Mouse (Mus musculus): Measurements from ENCODE around the gene Afmid. TPM values are rescaled to one million over a fixed set of nuclear protein-coding genes. Genes with fewer than 3 reads are reported as not detected.
A peak's percentile ranks its signal among the peaks of the same experiment; 100 is the strongest.

Gene Afmid
- polyA plus RNA-seq, 1 experiment from 2014 or later: 4.6 TPM

DNA sequence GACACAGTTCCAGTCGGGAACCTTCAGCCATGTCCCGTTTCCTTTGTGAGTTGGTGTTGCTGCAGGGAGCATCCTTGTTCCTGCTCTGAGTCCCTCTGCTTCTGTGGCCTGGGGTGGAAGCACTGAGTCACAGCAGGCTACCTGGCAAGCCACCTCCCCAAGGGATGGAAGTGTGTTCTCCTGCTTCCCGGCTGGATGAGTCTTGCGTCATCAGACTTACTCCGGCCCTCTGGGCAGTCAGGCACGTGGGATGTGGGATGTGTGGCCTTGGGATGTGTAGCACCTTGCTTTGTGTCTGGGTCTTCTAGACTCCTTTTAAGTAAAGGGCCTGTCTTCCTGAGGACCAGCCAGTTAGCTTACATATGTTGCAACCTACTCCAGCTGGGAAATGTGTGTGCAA lies 54.0 kb downstream of the Afmid start:
- Histone ChIP-seq H3K4me2 (no peak overlapping the region), H3K36me3 (ENCODE audit: insufficient read depth) (no peaks in the 10 kb centered on the region), H3K9me3 (ENCODE audit: low read depth, low read length) (no peaks in the 10 kb centered on the region), H3K4me1 (ENCODE audit: insufficient read depth) (peaks cover 27% of the 10 kb centered on the region), H3K27me3 (ENCODE audit: insufficient read depth, low read length) (no peaks in the 10 kb centered on the region), H3K27ac (ENCODE audit: low read depth) (no peak overlapping the region), H3K4me3 (ENCODE audit: low read depth, low read length) (no peak overlapping the region), H3K9ac (no peak overlapping the region)
- DNase-seq (no peak), ATAC-seq (ENCODE audit: insufficient read depth) (no peak)
- no peak for TF ChIP-seq CTCF (IDR thresholded peaks at IDR 0.05; ENCODE audit: low read depth)
- WGBS: 70% methylated on average over 6 of the region's 6 CpGs

- DNase-seq: no peak
- 0 out of 2 replicates have a peak overlapping the region, but pooled peaks have one; percentile 69 for H3K27ac ChIP-seq (ENCODE audit: low read depth)
- 80% methylated on average over 9 of the region's 9 CpGs for WGBS
- no peak overlapping the region for H3K9ac ChIP-seq
- H3K4me3 ChIP-seq (ENCODE audit: low read depth, low read length): no peak overlapping the region
- H3K4me2 ChIP-seq: no peak overlapping the region
- H3K36me3 ChIP-seq (ENCODE audit: insufficient read depth): no peaks in the 10 kb centered on the region
- no peaks in the 10 kb centered on the region for H3K27me3 ChIP-seq (ENCODE audit: insufficient read depth, low read length)
- ATAC-seq (ENCODE audit: insufficient read depth): no peak
- TF ChIP-seq CTCF (IDR thresholded peaks at IDR 0.05; ENCODE audit: low read depth): no peak
- H3K4me1 ChIP-seq (ENCODE audit: insufficient read depth): peaks cover 27% of the 10 kb centered on the region
- H3K9me3 ChIP-seq (ENCODE audit: low read depth, low read length): no peaks in the 10 kb centered on the region
Observed at GRCm38 (mm10) chr11:117880336-117880976, 54.7 kb downstream of the Afmid start.

- TF ChIP-seq CTCF (IDR thresholded peaks at IDR 0.05; ENCODE audit: low read depth): no peak
- Histone ChIP-seq H3K9ac (peak overlapping the region; percentile 8; the same call in 1 of the 2 replicates), H3K4me1 (ENCODE audit: insufficient read depth) (peaks cover 27% of the 10 kb centered on the region), H3K36me3 (ENCODE audit: insufficient read depth) (no peaks in the 10 kb centered on the region), H3K27me3 (ENCODE audit: insufficient read depth, low read length) (no peaks in the 10 kb centered on the region), H3K9me3 (ENCODE audit: low read depth, low read length) (no peaks in the 10 kb centered on the region), H3K27ac (ENCODE audit: low read depth) (peak overlapping the region; percentile 69), H3K4me2 (no peak overlapping the region; the same call in 1 of the 2 replicates), H3K4me3 (ENCODE audit: low read depth, low read length) (no peak overlapping the region)
- no peak for ATAC-seq (ENCODE audit: insufficient read depth)
- no peak for DNase-seq
- WGBS: 67% methylated on average over 6 of the region's 6 CpGs
Observed at GRCm38 (mm10) chr11:117880977-117881358, 55.2 kb downstream of the Afmid start.

- ATAC-seq (ENCODE audit: insufficient read depth): peak; percentile 48
- Histone ChIP-seq H3K4me3 (ENCODE audit: low read depth, low read length) (no peak overlapping the region), H3K27ac (ENCODE audit: low read depth) (peak overlapping the region; percentile 69), H3K27me3 (ENCODE audit: insufficient read depth, low read length) (no peaks in the 10 kb centered on the region), H3K9ac (peak overlapping the region; percentile 8; the same call in 1 of the 2 replicates), H3K4me1 (ENCODE audit: insufficient read depth) (peaks cover 27% of the 10 kb centered on the region), H3K4me2 (peak overlapping the region; percentile 14), H3K9me3 (ENCODE audit: low read depth, low read length) (no peaks in the 10 kb centered on the region), H3K36me3 (ENCODE audit: insufficient read depth) (no peaks in the 10 kb centered on the region)
- WGBS: 5% methylated on average over 7 of the region's 8 CpGs
- DNase-seq: peak; percentile 84
- TF ChIP-seq CTCF (IDR thresholded peaks at IDR 0.05; ENCODE audit: low read depth): no peak
Observed at GRCm38 (mm10) chr11:117881787-117882186, 56.1 kb downstream of the Afmid start.

GRCm38 (mm10) chr11:117882208-117882607 lies 56.5 kb downstream of the Afmid start:
- DNase-seq (peak; percentile 26), ATAC-seq (ENCODE audit: insufficient read depth) (peak; percentile 9; the same call in 1 of the 2 replicates)
- H3K27ac ChIP-seq (ENCODE audit: low read depth): peak overlapping the region; percentile 69
- TF ChIP-seq CTCF (IDR thresholded peaks at IDR 0.05; ENCODE audit: low read depth): no peak
- no peak overlapping the region for H3K9ac ChIP-seq
- peak overlapping the region; percentile 14 for H3K4me2 ChIP-seq
- no peaks in the 10 kb centered on the region for H3K36me3 ChIP-seq (ENCODE audit: insufficient read depth)
- no peak overlapping the region for H3K4me3 ChIP-seq (ENCODE audit: low read depth, low read length)
- 79% methylated on average over 1 of the region's 1 CpGs for WGBS
- no peaks in the 10 kb centered on the region for H3K27me3 ChIP-seq (ENCODE audit: insufficient read depth, low read length)
- no peaks in the 10 kb centered on the region for H3K9me3 ChIP-seq (ENCODE audit: low read depth, low read length)
- H3K4me1 ChIP-seq (ENCODE audit: insufficient read depth): peaks cover 27% of the 10 kb centered on the region

DNA sequence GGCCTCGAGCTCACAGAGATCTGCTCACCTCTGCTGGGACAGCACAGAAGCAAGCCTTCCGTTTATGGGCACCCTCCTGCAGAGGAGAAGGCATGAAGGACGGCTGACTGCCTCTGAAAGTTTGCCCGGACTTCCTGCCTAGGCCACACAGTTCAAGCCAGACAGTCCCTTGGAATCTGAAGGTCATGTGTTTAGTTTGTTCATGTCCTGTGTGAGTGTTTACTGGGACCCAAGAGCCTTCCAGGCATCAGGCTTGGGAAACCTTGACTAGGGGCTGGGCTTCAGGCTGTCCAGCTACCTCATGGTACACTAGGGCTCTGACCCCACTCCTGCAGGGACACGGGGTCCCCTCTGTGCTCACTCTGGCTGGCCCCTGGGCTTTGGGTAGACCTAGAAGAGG lies 60.3 kb downstream of the Afmid start:
- H3K36me3 ChIP-seq (ENCODE audit: insufficient read depth): no peaks in the 10 kb centered on the region
- no peak for DNase-seq
- 44% methylated on average over 5 of the region's 5 CpGs for WGBS

DNA sequence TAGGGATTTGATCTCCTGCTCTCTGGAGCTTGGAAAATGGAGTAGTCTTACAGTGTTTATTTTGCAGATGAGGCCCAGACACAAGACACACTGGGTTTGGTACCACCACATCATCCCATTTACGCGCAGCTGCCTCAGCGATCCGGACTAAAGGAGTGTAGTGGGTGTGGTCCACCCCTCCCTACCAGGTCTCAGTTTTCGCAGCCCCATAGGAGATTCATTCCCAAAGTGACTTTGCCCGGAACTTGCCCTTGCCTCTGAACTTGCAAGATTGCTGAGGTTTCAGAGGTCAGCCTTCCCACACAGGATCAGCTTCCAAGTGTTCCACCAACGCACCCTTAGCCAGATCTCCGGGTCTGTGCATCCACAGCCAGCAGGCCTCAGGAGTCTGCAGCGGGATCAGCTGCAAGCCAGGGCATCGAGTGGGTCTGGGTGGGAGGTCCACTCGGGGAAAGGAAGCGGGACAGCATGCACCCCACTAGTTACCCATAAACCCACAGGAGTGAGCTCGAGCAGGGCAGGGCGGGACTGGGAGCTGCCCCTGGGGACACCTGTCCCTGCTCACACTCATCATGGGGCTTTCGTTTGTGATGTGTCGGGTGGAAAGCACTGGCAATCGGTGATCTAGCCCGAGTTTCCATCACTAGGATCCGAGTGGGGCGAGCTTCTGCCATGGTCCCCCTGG lies 62.6 kb downstream of the Afmid start:
- 0 out of 2 replicates have a peak, but pooled peaks cover 7% of the 10 kb centered on the region for H3K27me3 ChIP-seq (ENCODE audit: insufficient read depth, low read length)
- DNase-seq (no peak), ATAC-seq (ENCODE audit: insufficient read depth) (no peak)
- WGBS: 25% methylated on average over 20 of the region's 20 CpGs
- no peak overlapping the region for H3K4me3 ChIP-seq (ENCODE audit: low read depth, low read length)
- no peaks in the 10 kb centered on the region for H3K36me3 ChIP-seq (ENCODE audit: insufficient read depth)
- peaks cover 19% of the 10 kb centered on the region for H3K4me1 ChIP-seq (ENCODE audit: insufficient read depth)
- H3K4me2 ChIP-seq: peak overlapping the region; percentile 61
- H3K9ac ChIP-seq: no peak overlapping the region
- TF ChIP-seq CTCF (IDR thresholded peaks at IDR 0.05; ENCODE audit: low read depth): no peak
- H3K27ac ChIP-seq (ENCODE audit: low read depth): no peak overlapping the region
- no peaks in the 10 kb centered on the region for H3K9me3 ChIP-seq (ENCODE audit: low read depth, low read length)

More for the DNA sequence above, 60.3 kb downstream of the Afmid start:
- Histone ChIP-seq H3K4me2 (no peak overlapping the region), H3K9me3 (ENCODE audit: low read depth, low read length) (no peaks in the 10 kb centered on the region), H3K27me3 (ENCODE audit: insufficient read depth, low read length) (0 out of 2 replicates have a peak, but pooled peaks cover 7% of the 10 kb centered on the region), H3K27ac (ENCODE audit: low read depth) (no peak overlapping the region), H3K4me1 (ENCODE audit: insufficient read depth) (peaks cover 33% of the 10 kb centered on the region), H3K9ac (no peak overlapping the region), H3K4me3 (ENCODE audit: low read depth, low read length) (no peak overlapping the region)
- ATAC-seq (ENCODE audit: insufficient read depth): no peak
- no peak for TF ChIP-seq CTCF (IDR thresholded peaks at IDR 0.05; ENCODE audit: low read depth)
